Mouse (Mus musculus): ENCODE data around the gene Apba1. TPM values are rescaled to one million over a fixed set of nuclear protein-coding genes. Genes with fewer than 3 reads are reported as not detected.

Apba1 gene
- total RNA-seq, 1 experiment from 2014 or later = 5.5 TPM

GRCm38 (mm10) chr19:23958925-23959324, 200.2 kb downstream of the Apba1 start:
- no peak for ATAC-seq (replicated peaks; ENCODE audit: insufficient number of reproducible peaks, low FRiP score, low TSS enrichment, poor library complexity, severe bottlenecking)

GRCm38 (mm10) chr19:23959870-23960269, 201.2 kb downstream of the Apba1 start:
- ATAC-seq (replicated peaks; ENCODE audit: insufficient number of reproducible peaks, low FRiP score, low TSS enrichment, poor library complexity, severe bottlenecking) = no peak

- ATAC-seq (replicated peaks; ENCODE audit: insufficient number of reproducible peaks, low FRiP score, low TSS enrichment, poor library complexity, severe bottlenecking) = no peak
These were observed 201.6 kb downstream of the Apba1 start for GRCm38 (mm10) chr19:23960275-23960674.

- no peak for ATAC-seq (replicated peaks; ENCODE audit: insufficient number of reproducible peaks, low FRiP score, low TSS enrichment, poor library complexity, severe bottlenecking)
These were observed 202.3 kb downstream of the Apba1 start for GRCm38 (mm10) chr19:23960831-23961447.

GRCm38 (mm10) chr19:23961516-23961915, 202.8 kb downstream of the Apba1 start:
- ATAC-seq (replicated peaks; ENCODE audit: insufficient number of reproducible peaks, low FRiP score, low TSS enrichment, poor library complexity, severe bottlenecking) = no peak

GRCm38 (mm10) chr19:23964401-23964910, 205.8 kb downstream of the Apba1 start:
- no peak for ATAC-seq (replicated peaks; ENCODE audit: insufficient number of reproducible peaks, low FRiP score, low TSS enrichment, poor library complexity, severe bottlenecking)

GRCm38 (mm10) chr19:23966376-23966775, 207.7 kb downstream of the Apba1 start:
- ATAC-seq (replicated peaks; ENCODE audit: insufficient number of reproducible peaks, low FRiP score, low TSS enrichment, poor library complexity, severe bottlenecking) = no peak

GRCm38 (mm10) chr19:23967156-23967555, 208.5 kb downstream of the Apba1 start:
- ATAC-seq (replicated peaks; ENCODE audit: insufficient number of reproducible peaks, low FRiP score, low TSS enrichment, poor library complexity, severe bottlenecking) = no peak

- ATAC-seq (replicated peaks; ENCODE audit: insufficient number of reproducible peaks, low FRiP score, low TSS enrichment, poor library complexity, severe bottlenecking) = no peak
These were observed 209.6 kb downstream of the Apba1 start for GRCm38 (mm10) chr19:23968125-23968861.

GRCm38 (mm10) chr19:23968862-23969225, 210.2 kb downstream of the Apba1 start:
- no peak for ATAC-seq (replicated peaks; ENCODE audit: insufficient number of reproducible peaks, low FRiP score, low TSS enrichment, poor library complexity, severe bottlenecking)

- no peak for ATAC-seq (replicated peaks; ENCODE audit: insufficient number of reproducible peaks, low FRiP score, low TSS enrichment, poor library complexity, severe bottlenecking)
These were observed 211.7 kb downstream of the Apba1 start for GRCm38 (mm10) chr19:23970374-23970773.

- ATAC-seq (replicated peaks; ENCODE audit: insufficient number of reproducible peaks, low FRiP score, low TSS enrichment, poor library complexity, severe bottlenecking) = no peak
These were observed 212.7 kb downstream of the Apba1 start for GRCm38 (mm10) chr19:23971391-23971790.

GRCm38 (mm10) chr19:23972881-23973649, 214.4 kb downstream of the Apba1 start:
- ATAC-seq (replicated peaks; ENCODE audit: insufficient number of reproducible peaks, low FRiP score, low TSS enrichment, poor library complexity, severe bottlenecking) = no peak

- ATAC-seq (replicated peaks; ENCODE audit: insufficient number of reproducible peaks, low FRiP score, low TSS enrichment, poor library complexity, severe bottlenecking) = no peak
These were observed 219.3 kb downstream of the Apba1 start for GRCm38 (mm10) chr19:23977901-23978443.

- ATAC-seq (replicated peaks; ENCODE audit: insufficient number of reproducible peaks, low FRiP score, low TSS enrichment, poor library complexity, severe bottlenecking) = no peak
These were observed 221.9 kb downstream of the Apba1 start for GRCm38 (mm10) chr19:23980598-23980997.

- ATAC-seq (replicated peaks; ENCODE audit: insufficient number of reproducible peaks, low FRiP score, low TSS enrichment, poor library complexity, severe bottlenecking) = no peak
These were observed 225.5 kb downstream of the Apba1 start for GRCm38 (mm10) chr19:23984186-23984585.

GRCm38 (mm10) chr19:23987291-23987690, 228.6 kb downstream of the Apba1 start:
- no peak for ATAC-seq (replicated peaks; ENCODE audit: insufficient number of reproducible peaks, low FRiP score, low TSS enrichment, poor library complexity, severe bottlenecking)

GRCm38 (mm10) chr19:23988166-23988565, 229.5 kb downstream of the Apba1 start:
- ATAC-seq (replicated peaks; ENCODE audit: insufficient number of reproducible peaks, low FRiP score, low TSS enrichment, poor library complexity, severe bottlenecking) = no peak

- no peak for ATAC-seq (replicated peaks; ENCODE audit: insufficient number of reproducible peaks, low FRiP score, low TSS enrichment, poor library complexity, severe bottlenecking)
These were observed 237.2 kb downstream of the Apba1 start for GRCm38 (mm10) chr19:23995766-23996399.
